Mouse (Mus musculus): ENCODE data around the gene Etv3.

Etv3 gene

DNA sequence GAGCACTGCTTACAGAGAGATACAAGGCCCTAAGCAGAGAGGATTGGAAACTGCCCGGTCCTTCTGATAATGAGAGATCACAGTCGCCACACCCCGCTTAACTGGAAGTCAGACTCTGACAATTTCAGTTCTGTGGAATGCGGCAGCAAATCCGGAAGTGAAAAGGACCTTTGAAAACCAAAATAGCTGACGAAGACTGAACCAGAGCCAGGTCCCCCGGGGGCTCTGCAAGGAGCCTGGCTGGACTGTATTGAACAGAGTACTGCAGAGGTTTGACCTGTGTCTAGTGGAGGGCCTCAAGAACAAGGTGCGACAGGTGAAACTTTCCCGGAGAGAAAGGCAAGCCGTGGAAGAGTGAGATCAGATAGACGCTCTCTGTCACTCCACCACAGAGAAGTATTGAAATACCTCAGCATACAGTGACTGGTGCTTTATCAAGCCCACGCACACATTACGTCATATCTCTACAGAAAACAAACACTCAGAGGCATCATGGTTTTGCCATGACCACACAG, 9.6 kb upstream of the Etv3 start:
- in situ Hi-C loops (cut with MboI; ENCODE audit: low sequenced_read_pairs) = no loop called here

DNA sequence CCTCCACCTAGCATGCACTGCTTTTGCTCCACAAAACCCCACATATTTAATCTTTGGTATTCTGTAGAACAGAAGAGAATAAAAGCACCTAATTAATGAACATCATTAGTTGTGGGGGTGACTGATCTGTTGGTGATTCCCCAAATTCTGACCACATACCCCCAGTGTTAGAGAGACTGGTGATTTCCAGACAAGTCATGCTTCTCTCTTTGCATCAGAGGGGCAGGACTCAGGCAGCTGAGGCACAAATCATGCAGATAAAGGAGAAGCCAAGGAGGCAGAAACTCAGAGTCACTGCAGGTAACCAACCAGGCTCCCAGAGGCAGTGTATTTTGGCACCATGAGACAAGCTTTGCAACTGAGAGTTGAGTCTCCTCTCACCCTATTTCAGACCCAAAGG, 6.8 kb upstream of the Etv3 start:
- in situ Hi-C loops (cut with MboI; ENCODE audit: low sequenced_read_pairs) = no loop called here

GRCm38 (mm10) chr3:87521126-87521525, 4.1 kb upstream of the Etv3 start:
- in situ Hi-C loops (cut with MboI; ENCODE audit: low sequenced_read_pairs) = no loop called here

- in situ Hi-C loops (cut with MboI; ENCODE audit: low sequenced_read_pairs) = no loop called here
Observed at GRCm38 (mm10) chr3:87521833-87522232, 3.4 kb upstream of the Etv3 start.

DNA sequence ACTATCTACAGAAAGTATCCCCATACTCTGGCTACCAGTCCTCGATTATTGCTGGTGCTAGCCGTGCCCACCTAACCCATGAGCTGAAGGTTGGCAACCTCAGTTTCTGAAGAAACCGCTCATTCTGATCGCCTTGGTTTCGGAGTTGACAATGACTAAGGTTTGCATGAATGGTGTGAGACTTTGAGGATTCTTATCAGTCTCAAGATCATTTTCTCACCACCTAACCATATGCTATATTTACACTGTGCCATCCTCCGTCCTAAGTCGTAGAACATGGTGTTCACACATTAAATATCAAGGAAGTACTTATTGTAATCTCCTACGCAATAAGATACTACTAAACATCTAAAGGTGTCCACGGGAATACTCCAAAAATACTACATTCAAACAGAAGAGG, 1.5 kb upstream of the Etv3 start:
- in situ Hi-C loops (cut with MboI; ENCODE audit: low sequenced_read_pairs) = no loop called here

GRCm38 (mm10) chr3:87525837-87526570, 797 bp downstream of the Etv3 start:
- in situ Hi-C loops (cut with MboI; ENCODE audit: low sequenced_read_pairs) = no loop called here

GRCm38 (mm10) chr3:87527139-87527538, 1.9 kb downstream of the Etv3 start:
- in situ Hi-C loops (cut with MboI; ENCODE audit: low sequenced_read_pairs) = no loop called here

- in situ Hi-C loops (cut with MboI; ENCODE audit: low sequenced_read_pairs) = no loop called here
Observed at GRCm38 (mm10) chr3:87528021-87528420, 2.8 kb downstream of the Etv3 start.

- in situ Hi-C loops (cut with MboI; ENCODE audit: low sequenced_read_pairs) = no loop called here
Observed at GRCm38 (mm10) chr3:87528841-87529240, 3.6 kb downstream of the Etv3 start.

- in situ Hi-C loops (cut with MboI; ENCODE audit: low sequenced_read_pairs) = no loop called here
Observed at GRCm38 (mm10) chr3:87529568-87529967, 4.4 kb downstream of the Etv3 start.

- in situ Hi-C loops (cut with MboI; ENCODE audit: low sequenced_read_pairs) = no loop called here
Observed at GRCm38 (mm10) chr3:87530234-87530633, 5.0 kb downstream of the Etv3 start.

- in situ Hi-C loops (cut with MboI; ENCODE audit: low sequenced_read_pairs) = no loop called here
Observed at GRCm38 (mm10) chr3:87533667-87534378, 8.6 kb downstream of the Etv3 start.

GRCm38 (mm10) chr3:87538034-87538433, 12.8 kb downstream of the Etv3 start:
- in situ Hi-C loops (cut with MboI; ENCODE audit: low sequenced_read_pairs) = no loop called here

DNA sequence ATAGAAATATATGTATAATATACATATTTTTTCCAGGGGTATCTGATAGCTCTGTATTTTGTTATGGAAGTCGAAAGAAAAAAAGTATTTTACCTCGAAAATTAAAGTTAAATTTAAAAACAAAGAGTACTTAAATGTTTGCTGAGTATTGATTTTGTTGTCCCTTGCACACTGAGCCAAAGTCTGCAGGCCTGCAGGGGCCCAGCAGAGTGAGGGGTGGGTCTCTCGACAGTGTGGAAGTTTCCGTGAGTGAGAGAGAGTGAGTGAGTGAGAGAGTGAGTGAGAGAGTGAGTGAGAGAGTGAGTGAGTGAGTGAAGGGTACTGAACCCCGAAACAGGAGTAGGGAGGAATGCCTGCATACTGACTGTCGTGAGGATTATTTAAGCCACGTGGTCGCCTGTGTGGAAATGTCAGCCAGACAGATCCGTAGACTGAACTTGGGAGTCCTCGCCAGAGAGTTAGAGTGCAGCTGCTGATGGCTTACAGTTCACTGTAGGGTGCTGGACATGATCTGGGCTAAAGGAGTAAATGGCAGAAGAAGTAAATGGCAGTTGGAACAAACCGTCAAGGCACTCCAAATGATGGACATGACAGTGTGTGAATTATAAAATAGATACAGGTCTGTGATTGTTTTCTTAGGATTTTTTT, 14.9 kb downstream of the Etv3 start:
- in situ Hi-C loops (cut with MboI; ENCODE audit: low sequenced_read_pairs) = no loop called here

DNA sequence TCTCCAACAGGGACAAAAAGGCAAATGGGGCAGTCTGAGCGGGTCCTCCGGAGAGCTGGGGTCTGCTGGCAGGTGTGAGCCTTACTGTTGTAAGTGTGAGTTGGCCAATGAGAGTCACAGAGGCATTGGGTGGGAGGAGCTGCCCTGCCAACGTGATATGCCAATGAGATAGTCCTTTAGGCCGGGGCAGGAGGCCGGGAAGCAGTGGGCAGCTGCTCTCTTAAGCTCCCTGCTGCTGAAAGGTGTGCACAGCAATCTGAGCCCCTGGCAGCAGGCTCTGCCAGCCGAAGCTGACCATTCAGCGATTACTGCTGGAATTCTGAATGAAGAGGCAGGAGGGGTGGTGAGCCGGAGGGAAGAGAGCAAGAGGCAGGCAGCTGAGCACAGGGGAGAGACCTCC, 15.5 kb downstream of the Etv3 start:
- in situ Hi-C loops (cut with MboI; ENCODE audit: low sequenced_read_pairs) = no loop called here

- in situ Hi-C loops (cut with MboI; ENCODE audit: low sequenced_read_pairs) = no loop called here
Observed at GRCm38 (mm10) chr3:87542481-87543215, 17.4 kb downstream of the Etv3 start.

DNA sequence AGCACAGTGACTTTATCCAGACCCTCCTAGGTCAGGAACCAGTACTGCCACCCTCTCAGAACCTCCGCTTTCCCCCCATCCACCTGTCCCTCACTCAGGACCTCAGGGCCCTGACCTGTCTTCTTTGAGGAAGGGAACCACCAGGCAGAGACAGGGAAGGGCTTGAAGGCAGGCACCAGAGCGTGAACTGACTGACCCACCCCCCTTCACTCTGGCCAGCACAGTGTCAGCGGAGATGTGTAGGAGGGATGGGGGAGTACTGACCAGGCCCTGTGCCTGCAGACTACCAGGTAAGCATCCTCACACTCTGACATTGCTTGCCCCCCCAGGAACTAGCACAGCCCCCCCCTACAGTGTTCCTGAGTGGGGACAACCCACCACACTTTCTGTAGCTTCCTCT, 20.3 kb downstream of the Etv3 start:
- in situ Hi-C loops (cut with MboI; ENCODE audit: low sequenced_read_pairs) = no loop called here

DNA sequence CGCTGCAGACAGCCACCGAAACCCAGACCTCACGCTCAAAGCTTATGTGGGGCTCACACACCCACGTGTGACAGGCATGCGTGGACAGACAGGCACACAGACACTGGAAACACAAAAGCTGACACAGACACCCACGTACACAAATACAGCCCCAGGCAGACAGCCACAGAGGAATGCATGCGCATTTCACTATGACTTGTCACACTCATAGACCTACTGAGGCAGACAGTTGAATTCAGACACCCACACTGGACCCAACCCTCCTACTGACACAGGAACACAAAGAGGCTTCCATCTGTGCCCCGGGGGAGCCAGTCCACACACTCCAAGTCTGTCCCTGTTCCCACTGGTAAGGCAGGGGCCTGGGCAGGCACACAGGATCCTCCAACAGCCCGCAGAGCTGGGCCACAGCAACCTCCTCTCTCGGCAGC, 21.1 kb downstream of the Etv3 start:
- in situ Hi-C loops (cut with MboI; ENCODE audit: low sequenced_read_pairs) = no loop called here

- in situ Hi-C loops (cut with MboI; ENCODE audit: low sequenced_read_pairs) = loop anchor here (10.0 kb wide), 1 partner anchor 225 kb away; no protein-coding TSS in a partner anchor
Observed at GRCm38 (mm10) chr3:87549908-87550307, 24.7 kb downstream of the Etv3 start.

DNA sequence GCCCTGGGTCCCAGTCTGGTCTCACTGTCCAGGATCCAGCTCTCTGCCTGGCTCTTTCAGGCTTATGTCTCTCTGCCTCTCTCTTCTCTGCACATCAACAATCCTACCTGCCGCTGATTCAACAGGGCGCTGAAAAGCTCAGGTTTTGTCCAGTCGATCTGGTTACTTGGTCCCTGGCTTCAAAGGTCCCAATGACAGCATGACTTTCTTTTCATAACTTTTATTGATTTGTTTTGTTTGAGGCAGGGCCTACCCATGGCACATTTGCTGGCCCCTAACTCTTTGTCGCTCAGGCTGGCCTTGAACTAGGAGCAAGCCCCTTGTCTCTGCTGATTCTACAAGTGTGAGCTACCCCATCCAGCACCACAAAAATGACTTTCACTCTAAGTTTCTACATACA, 27.1 kb downstream of the Etv3 start:
- in situ Hi-C loops (cut with MboI; ENCODE audit: low sequenced_read_pairs) = loop anchor here (10.0 kb wide), 1 partner anchor 228 kb away; no protein-coding TSS in a partner anchor
